Mouse (Mus musculus) hindbrain, embryonic 11.5 days (tissue): Measurements from ENCODE around the gene Tsnax. TPM values are rescaled to one million over a fixed set of nuclear protein-coding genes. Genes with fewer than 3 reads are reported as not detected.

Source experiments
- ATAC-seq: fragments of 200-750 bp; cut with Nextera tagmentation; 2 replicates; pipeline ENCODE4 v1.8.0; 2017; ENCODE audit warnings: mild to moderate bottlenecking, moderate TSS enrichment, moderate library complexity; ENCODE audit not compliant: low FRiP score
- DNase-seq: peaks from one replicate; pipeline ENCODE4 v3.0.0-alpha.2; 2015; ENCODE audit warnings: low spot score
- H3K27ac ChIP-seq: fragments of 300-500 bp; sonication (generic); 2 replicates; pipeline ENCODE4 v1.5.1; 2014; ENCODE audit warnings: mild to moderate bottlenecking, low read depth, low read length
- H3K27me3 ChIP-seq: fragments of 300-500 bp; sonication (generic); 2 replicates; pipeline ENCODE4 v1.6.1; 2014; ENCODE audit warnings: mild to moderate bottlenecking, low read length, moderate library complexity, mixed read lengths; ENCODE audit not compliant: control insufficient read depth, insufficient read depth
- H3K36me3 ChIP-seq: fragments of 300-500 bp; sonication (generic); 2 replicates; pipeline ENCODE4 v1.6.1; 2014; ENCODE audit warnings: mild to moderate bottlenecking, low read length, moderate library complexity, mixed read lengths; ENCODE audit not compliant: control insufficient read depth, insufficient read depth
- H3K4me1 ChIP-seq: fragments of 300-500 bp; sonication (generic); replicated peaks from 2 replicates; pipeline ENCODE4 v1.6.1; 2014; ENCODE audit warnings: low read length, mixed read lengths; ENCODE audit not compliant: control insufficient read depth, insufficient read depth
- H3K4me2 ChIP-seq: fragments of 300-500 bp; sonication (generic); replicated peaks from 2 replicates; pipeline ENCODE4 v1.6.1; 2014; ENCODE audit warnings: mild to moderate bottlenecking, low read depth, low read length
- H3K4me3 ChIP-seq: fragments of 300-500 bp; sonication (generic); 2 replicates; pipeline ENCODE4 v1.5.1; 2014; ENCODE audit warnings: low read depth, low read length
- H3K9ac ChIP-seq: fragments of 300-500 bp; sonication (generic); 2 replicates; pipeline ENCODE4 v1.6.1; 2014; ENCODE audit warnings: low read depth, low read length
- H3K9me3 ChIP-seq: fragments of 300-500 bp; sonication (generic); 2 replicates; pipeline ENCODE4 v1.6.1; 2016; ENCODE audit warnings: low read length; ENCODE audit not compliant: control insufficient read depth
- WGBS: fragments of 180-500 bp; shearing (Covaris S2); extraction: QIAGEN DNeasy Blood & Tissue Kit; methylation state at CpG from one replicate; pipeline ENCODE4 v1.1.7; 2014; 5-methylcytosine and 5-hydroxymethylcytosine counted together
- polyA plus RNA-seq: library from polyadenylated mRNA; unstranded; fragments of >200 nt; fragmentation: Nextera tagmentation; extraction: Ambion mirVana; gene quantifications from 2 replicates; pipeline ENCODE4 v1.2.1, GENCODE M21; 2014

Gene Tsnax
- polyA plus RNA-seq, 1 experiment from 2014 or later = 149 TPM

DNA sequence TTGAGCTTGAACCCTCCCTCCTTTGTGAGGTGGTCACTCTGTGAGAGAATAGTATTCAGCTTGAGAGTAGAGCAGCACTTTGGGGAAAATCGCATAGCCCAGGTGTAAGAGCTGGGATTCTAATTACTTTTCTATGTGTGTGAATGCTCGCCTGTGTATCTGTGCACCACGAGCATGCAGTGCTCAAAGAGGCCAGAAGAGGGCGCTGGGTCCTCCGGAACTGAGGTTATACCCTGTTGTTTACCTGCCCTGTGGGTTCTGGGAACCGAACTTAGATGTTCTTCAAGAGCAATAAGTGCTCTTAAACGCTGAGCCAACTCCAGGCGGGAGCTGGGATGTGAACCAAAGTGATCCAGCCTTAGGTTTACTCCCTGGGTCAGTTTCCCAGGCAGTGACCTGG, 32.0 kb upstream of the Tsnax start:
- H3K4me3 ChIP-seq = no peak overlapping the region
- no peaks in the 10 kb centered on the region for H3K4me1 ChIP-seq
- ATAC-seq (no peak), DNase-seq (no peak)
- WGBS = 82% methylated on average over 8 of the region's 8 CpGs
- no peaks in the 10 kb centered on the region for H3K9me3 ChIP-seq
- H3K27me3 ChIP-seq = no peaks in the 10 kb centered on the region
- H3K36me3 ChIP-seq = no peaks in the 10 kb centered on the region
- no peak overlapping the region for H3K9ac ChIP-seq
- H3K27ac ChIP-seq = no peak overlapping the region
- H3K4me2 ChIP-seq = no peak overlapping the region

DNA sequence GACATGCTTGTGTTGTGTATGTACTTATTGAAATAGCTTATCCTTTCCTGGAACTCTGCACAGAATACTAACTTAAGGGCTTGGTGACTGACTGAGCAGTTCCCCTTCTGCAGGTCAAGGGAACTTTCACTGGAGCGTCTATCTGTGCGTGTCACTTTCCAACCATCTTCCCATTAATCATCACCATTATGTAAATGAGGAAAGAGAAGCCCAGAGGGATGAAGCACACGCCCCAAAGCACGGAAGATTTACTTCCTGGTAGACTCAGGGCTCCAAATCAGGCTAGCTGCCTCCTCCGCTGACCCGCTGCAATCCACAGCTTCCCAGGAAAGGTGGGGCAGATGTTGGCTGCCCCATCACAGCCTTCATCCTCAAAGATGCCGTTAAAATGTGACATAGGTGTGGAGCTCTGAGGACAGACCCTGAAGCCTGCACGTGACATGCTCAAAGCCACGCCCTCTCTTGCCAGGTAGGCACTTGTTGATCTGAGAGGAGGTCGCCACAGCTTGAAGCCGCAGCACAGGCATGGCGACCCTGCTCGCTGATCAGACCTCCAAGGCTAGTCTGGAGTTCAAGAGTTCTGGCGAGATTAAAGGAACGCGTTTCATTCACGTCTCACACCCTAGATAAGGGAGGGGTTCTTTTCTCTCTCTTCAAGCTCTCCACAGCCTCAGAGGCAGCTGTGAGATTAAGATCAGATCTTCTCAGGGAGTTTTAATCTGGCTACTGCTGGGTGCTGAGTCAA, 21.7 kb upstream of the Tsnax start:
- H3K9ac ChIP-seq = no peak overlapping the region
- ATAC-seq = no peak
- H3K4me1 ChIP-seq = no peaks in the 10 kb centered on the region

DNA sequence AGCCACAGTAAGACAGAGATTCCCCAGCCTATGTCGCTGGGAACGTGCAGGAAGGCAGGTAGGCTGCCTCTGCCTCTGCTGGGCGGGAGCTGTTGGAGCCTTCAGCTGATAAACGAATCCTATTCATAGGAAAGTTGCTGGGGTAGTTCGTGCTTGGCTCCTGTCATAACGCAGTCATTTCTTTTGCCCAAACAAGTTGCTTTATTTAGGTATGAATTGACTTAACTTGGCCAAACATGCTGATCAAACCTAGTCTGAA, 21.2 kb upstream of the Tsnax start:
- whole genome bisulfite sequencing = 36% methylated on average over 6 of the region's 6 CpGs
- no peak overlapping the region for H3K27ac ChIP-seq
- H3K4me3 ChIP-seq = no peak overlapping the region
- H3K9ac ChIP-seq = no peak overlapping the region
- H3K27me3 ChIP-seq = no peaks in the 10 kb centered on the region
- H3K4me1 ChIP-seq = no peaks in the 10 kb centered on the region
- no peak for DNase-seq
- no peak for ATAC-seq
- no peak overlapping the region for H3K4me2 ChIP-seq
- no peaks in the 10 kb centered on the region for H3K9me3 ChIP-seq
- no peaks in the 10 kb centered on the region for H3K36me3 ChIP-seq

More for the DNA sequence above, 21.7 kb upstream of the Tsnax start:
- WGBS = 23% methylated on average over 17 of the region's 17 CpGs
- H3K9me3 ChIP-seq = no peaks in the 10 kb centered on the region
- H3K27ac ChIP-seq = no peak overlapping the region
- no peak for DNase-seq
- H3K4me3 ChIP-seq = no peak overlapping the region
- no peak overlapping the region for H3K4me2 ChIP-seq
- no peaks in the 10 kb centered on the region for H3K36me3 ChIP-seq
- no peaks in the 10 kb centered on the region for H3K27me3 ChIP-seq

DNA sequence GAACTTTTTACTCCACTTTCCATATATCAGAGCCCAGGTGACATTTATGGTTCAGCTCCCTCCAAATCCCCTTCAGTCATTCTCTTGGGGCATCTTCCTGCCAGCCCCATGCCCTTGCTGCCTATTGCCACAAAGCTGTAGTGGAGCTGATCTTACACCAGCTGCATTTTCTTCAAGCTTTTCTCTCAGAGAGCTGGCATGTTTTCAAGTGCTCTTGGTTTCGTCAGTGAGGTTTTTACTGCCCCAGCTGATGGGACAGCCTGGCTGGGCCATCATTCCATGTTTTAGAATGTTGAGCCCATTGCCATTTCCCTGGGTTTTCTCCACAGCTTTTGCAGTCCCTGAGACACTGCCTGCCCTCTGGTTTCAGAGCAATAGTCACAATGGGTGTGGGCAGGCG, 17.0 kb upstream of the Tsnax start:
- DNase-seq (no peak), ATAC-seq (no peak)
- Histone ChIP-seq H3K9me3 (no peaks in the 10 kb centered on the region), H3K4me1 (no peaks in the 10 kb centered on the region), H3K4me2 (no peak overlapping the region), H3K27ac (no peak overlapping the region), H3K27me3 (no peaks in the 10 kb centered on the region), H3K36me3 (no peaks in the 10 kb centered on the region), H3K4me3 (no peak overlapping the region), H3K9ac (no peak overlapping the region)
- 79% methylated on average over 2 of the region's 2 CpGs for WGBS

DNA sequence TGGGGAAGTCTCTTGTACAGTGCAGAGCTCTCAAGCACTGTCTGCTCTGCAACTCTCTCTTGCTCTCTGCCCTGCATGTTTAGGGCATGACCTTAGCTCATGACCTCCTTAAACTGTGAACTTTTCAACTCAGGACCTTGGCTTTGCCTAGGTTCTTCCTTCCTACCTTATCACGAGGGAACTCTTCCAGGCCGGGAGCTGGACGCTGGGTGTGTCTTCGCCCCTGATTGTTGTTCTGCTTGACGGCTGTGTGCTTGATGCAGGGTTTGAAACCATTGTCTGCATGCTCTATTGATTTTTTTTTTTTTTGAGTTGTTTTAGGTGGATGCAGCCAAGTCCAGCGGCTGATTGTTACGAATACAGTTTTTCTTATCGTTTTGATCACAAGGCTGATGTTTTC, 11.3 kb downstream of the Tsnax start:
- Histone ChIP-seq H3K4me1 (no peaks in the 10 kb centered on the region), H3K27me3 (no peaks in the 10 kb centered on the region), H3K4me2 (no peak overlapping the region), H3K27ac (no peak overlapping the region), H3K36me3 (peaks cover 3% of the 10 kb centered on the region; the same call in 1 of the 2 replicates), H3K9me3 (no peaks in the 10 kb centered on the region), H3K9ac (no peak overlapping the region), H3K4me3 (no peak overlapping the region)
- DNase-seq = no peak
- ATAC-seq = no peak
- 93% methylated on average over 8 of the region's 8 CpGs for WGBS

DNA sequence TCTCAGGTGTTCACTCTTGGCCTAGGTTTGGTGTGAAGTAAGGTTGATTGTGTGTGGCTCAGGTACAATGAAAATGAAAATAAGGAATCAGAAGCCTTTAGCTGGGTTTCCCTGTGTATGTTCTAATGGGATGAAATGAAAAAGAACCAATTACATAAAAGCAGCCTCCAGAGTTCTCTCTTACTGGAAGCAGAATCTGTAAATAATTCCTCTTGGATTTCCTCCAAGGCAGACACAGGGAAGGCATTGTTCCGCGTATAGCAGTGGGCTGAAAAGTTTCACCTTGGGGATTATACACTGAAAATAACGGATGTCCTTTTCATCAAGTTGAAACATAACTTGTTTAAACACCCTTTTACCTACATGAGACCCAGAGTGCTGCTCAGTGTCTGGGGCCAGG, 14.4 kb downstream of the Tsnax start:
- DNase-seq = no peak
- H3K27ac ChIP-seq = no peak overlapping the region
- H3K36me3 ChIP-seq = 0 out of 2 replicates have a peak, but pooled peaks cover 2% of the 10 kb centered on the region
- ATAC-seq = no peak
- 86% methylated on average over 3 of the region's 3 CpGs for WGBS
- no peak overlapping the region for H3K9ac ChIP-seq
- no peaks in the 10 kb centered on the region for H3K9me3 ChIP-seq
- H3K4me3 ChIP-seq = no peak overlapping the region
- H3K27me3 ChIP-seq = no peaks in the 10 kb centered on the region
- H3K4me1 ChIP-seq = no peaks in the 10 kb centered on the region
- H3K4me2 ChIP-seq = no peak overlapping the region

DNA sequence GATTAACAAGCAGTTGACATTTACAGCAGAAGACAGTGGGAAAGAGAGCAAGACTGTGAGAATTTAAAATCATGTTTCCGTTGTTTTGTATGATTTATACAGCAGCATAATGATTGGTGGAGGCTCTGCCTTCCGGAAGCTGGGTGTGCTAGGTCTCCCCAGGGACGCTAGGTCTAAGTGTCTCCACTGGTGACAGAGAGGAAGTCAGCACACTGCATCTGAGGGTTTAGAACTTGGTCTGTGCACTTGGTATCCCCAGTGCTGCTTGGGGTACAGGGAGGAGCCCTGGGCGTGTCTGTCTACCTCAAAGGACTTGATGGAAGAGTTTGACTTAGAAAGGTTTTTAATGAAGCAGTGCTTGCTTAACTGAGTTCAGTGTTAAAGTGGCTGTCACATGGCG, 16.0 kb downstream of the Tsnax start:
- DNase-seq (no peak), ATAC-seq (no peak)
- 94% methylated on average over 5 of the region's 5 CpGs for WGBS
- no peak overlapping the region for H3K9ac ChIP-seq
- H3K4me2 ChIP-seq = no peak overlapping the region
- H3K27ac ChIP-seq = no peak overlapping the region
- H3K4me3 ChIP-seq = no peak overlapping the region
- 0 out of 2 replicates have a peak, but pooled peaks cover 2% of the 10 kb centered on the region for H3K36me3 ChIP-seq
- H3K4me1 ChIP-seq = no peaks in the 10 kb centered on the region
- no peaks in the 10 kb centered on the region for H3K9me3 ChIP-seq
- H3K27me3 ChIP-seq = no peaks in the 10 kb centered on the region

DNA sequence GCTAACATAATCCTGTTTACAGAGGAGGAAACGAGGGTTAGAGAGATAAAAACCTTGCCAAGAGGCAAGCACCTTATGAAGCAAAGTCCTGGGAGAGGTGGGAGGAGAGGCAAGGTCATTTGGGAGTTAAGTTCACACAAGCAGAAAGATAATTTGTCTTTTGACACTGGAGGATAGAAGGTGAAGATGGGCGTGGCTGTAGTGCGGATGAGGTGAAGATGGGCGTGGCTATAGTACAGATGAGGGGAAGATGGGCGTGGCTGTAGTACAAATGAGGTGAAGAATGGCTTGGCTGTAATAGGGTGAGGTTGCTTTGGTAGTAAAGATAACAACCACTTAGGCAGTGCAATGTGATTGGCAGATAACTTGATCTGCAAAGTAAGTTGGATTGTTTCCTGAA, 18.5 kb downstream of the Tsnax start:
- Histone ChIP-seq H3K36me3 (no peaks in the 10 kb centered on the region), H3K4me3 (no peak overlapping the region), H3K9me3 (no peaks in the 10 kb centered on the region), H3K9ac (no peak overlapping the region), H3K27me3 (no peaks in the 10 kb centered on the region), H3K27ac (no peak overlapping the region), H3K4me2 (no peak overlapping the region), H3K4me1 (no peaks in the 10 kb centered on the region)
- no peak for ATAC-seq
- 86% methylated on average over 5 of the region's 5 CpGs for WGBS
- no peak for DNase-seq

DNA sequence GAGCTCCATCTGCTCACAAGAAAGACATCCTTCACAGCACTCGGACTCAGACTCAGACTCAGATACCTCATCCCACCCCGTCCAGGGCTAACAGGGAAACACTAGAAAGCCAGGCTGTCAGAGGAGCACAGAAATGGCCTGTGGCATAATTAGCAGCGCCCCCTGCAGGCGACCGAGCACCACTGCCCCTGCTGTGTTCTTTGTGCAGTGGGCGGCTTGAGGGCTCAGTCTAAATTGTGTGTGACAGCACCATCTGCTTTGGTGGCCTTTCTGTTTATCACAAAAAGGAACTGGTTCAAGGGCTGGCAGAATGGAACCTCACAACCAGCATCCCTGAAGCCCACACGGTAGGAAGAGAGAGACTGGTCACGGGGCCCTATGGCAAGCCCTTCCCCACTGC, 21.9 kb downstream of the Tsnax start:
- H3K27ac ChIP-seq = no peak overlapping the region
- WGBS = 33% methylated on average over 8 of the region's 8 CpGs
- H3K9me3 ChIP-seq = no peaks in the 10 kb centered on the region
- 0 out of 2 replicates have a peak, but pooled peaks cover 3% of the 10 kb centered on the region for H3K36me3 ChIP-seq
- H3K4me2 ChIP-seq = no peak overlapping the region
- ATAC-seq (peak; percentile 75), DNase-seq (peak; percentile 85)
- no peak overlapping the region for H3K9ac ChIP-seq
- no peaks in the 10 kb centered on the region for H3K4me1 ChIP-seq
- no peak overlapping the region for H3K4me3 ChIP-seq
- H3K27me3 ChIP-seq = no peaks in the 10 kb centered on the region
